Mouse (Mus musculus): ENCODE measurements around the gene Arntl.

DNA sequence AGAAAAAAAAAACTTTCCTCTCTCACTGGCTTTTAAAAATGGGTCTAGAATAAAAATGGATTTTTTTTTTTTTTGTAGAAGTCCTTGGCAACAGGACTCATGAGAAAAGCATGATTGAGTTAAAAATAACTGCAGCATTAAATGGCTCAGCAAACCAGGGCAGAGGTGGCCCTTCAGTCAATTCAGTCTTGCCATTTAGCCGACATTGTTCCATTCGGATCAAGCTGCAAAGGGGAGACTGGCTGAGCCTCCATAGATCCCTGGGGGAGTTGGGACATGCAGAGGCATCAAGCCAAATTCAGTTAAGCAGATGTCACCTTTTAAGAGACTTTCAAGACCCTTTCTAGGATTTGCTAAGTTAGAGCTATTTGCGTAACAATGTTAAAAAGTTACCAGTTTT lies 102.9 kb downstream of the Arntl start:
- TF ChIP-seq CTCF (IDR thresholded peaks at IDR 0.05; ENCODE audit: low read depth) = no peak
- no peak for TF ChIP-seq EP300 (IDR thresholded peaks at IDR 0.05; ENCODE audit: low read depth)

Data from liver, embryonic 14.5 days (tissue).